Mouse (Mus musculus): ENCODE data around the gene Rabgap1l. TPM values are rescaled to one million over a fixed set of nuclear protein-coding genes. Genes with fewer than 3 reads are reported as not detected.

Rabgap1l gene
- polyA plus RNA-seq, 1 experiment from 2014 or later: 23.2 TPM

- Histone ChIP-seq H3K27ac (ENCODE audit: low read depth, low read length) (no peak overlapping the region), H3K27me3 (replicated peaks; ENCODE audit: control insufficient read depth, insufficient read depth, low read length) (no peaks in the 10 kb centered on the region), H3K36me3 (ENCODE audit: control insufficient read depth, insufficient read depth) (no peaks in the 10 kb centered on the region), H3K4me3 (ENCODE audit: low read depth, low read length) (no peak overlapping the region), H3K9ac (ENCODE audit: low read depth, low read length) (no peak overlapping the region), H3K4me1 (replicated peaks; ENCODE audit: control insufficient read depth, insufficient read depth, low read length) (no peaks in the 10 kb centered on the region), H3K4me2 (replicated peaks; ENCODE audit: low read depth) (no peak overlapping the region), H3K9me3 (ENCODE audit: control insufficient read depth) (no peaks in the 10 kb centered on the region)
- no peak for ATAC-seq
- WGBS: 87% methylated on average over 8 of the region's 8 CpGs
- no peak for TF ChIP-seq CTCF (IDR thresholded peaks at IDR 0.05; ENCODE audit: low read depth)
These were observed 37.8 kb upstream of the Rabgap1l start for GRCm38 (mm10) chr1:160830608-160831498.

- ATAC-seq: no peak
- no peaks in the 10 kb centered on the region for H3K9me3 ChIP-seq (ENCODE audit: control insufficient read depth)
- no peak overlapping the region for H3K4me2 ChIP-seq (replicated peaks; ENCODE audit: low read depth)
- H3K27me3 ChIP-seq (replicated peaks; ENCODE audit: control insufficient read depth, insufficient read depth, low read length): no peaks in the 10 kb centered on the region
- no peak overlapping the region for H3K27ac ChIP-seq (ENCODE audit: low read depth, low read length)
- no peak overlapping the region for H3K4me3 ChIP-seq (ENCODE audit: low read depth, low read length)
- no peaks in the 10 kb centered on the region for H3K4me1 ChIP-seq (replicated peaks; ENCODE audit: control insufficient read depth, insufficient read depth, low read length)
- no peak overlapping the region for H3K9ac ChIP-seq (ENCODE audit: low read depth, low read length)
- TF ChIP-seq CTCF (IDR thresholded peaks at IDR 0.05; ENCODE audit: low read depth): no peak
- H3K36me3 ChIP-seq (ENCODE audit: control insufficient read depth, insufficient read depth): no peaks in the 10 kb centered on the region
- WGBS: 79% methylated on average over 3 of the region's 3 CpGs
These were observed 32.4 kb upstream of the Rabgap1l start for GRCm38 (mm10) chr1:160825441-160825856.

GRCm38 (mm10) chr1:160823638-160824037 lies 30.6 kb upstream of the Rabgap1l start:
- Histone ChIP-seq H3K4me1 (replicated peaks; ENCODE audit: control insufficient read depth, insufficient read depth, low read length) (no peaks in the 10 kb centered on the region), H3K27me3 (replicated peaks; ENCODE audit: control insufficient read depth, insufficient read depth, low read length) (no peaks in the 10 kb centered on the region), H3K36me3 (ENCODE audit: control insufficient read depth, insufficient read depth) (no peaks in the 10 kb centered on the region), H3K4me3 (ENCODE audit: low read depth, low read length) (no peak overlapping the region), H3K4me2 (replicated peaks; ENCODE audit: low read depth) (no peak overlapping the region), H3K9me3 (ENCODE audit: control insufficient read depth) (no peaks in the 10 kb centered on the region), H3K27ac (ENCODE audit: low read depth, low read length) (no peak overlapping the region), H3K9ac (ENCODE audit: low read depth, low read length) (no peak overlapping the region)
- 93% methylated on average over 3 of the region's 3 CpGs for WGBS
- TF ChIP-seq CTCF (IDR thresholded peaks at IDR 0.05; ENCODE audit: low read depth): no peak
- no peak for ATAC-seq

GRCm38 (mm10) chr1:160814198-160814597 lies 21.2 kb upstream of the Rabgap1l start:
- ATAC-seq: no peak
- no peak for TF ChIP-seq CTCF (IDR thresholded peaks at IDR 0.05; ENCODE audit: low read depth)
- Histone ChIP-seq H3K27ac (ENCODE audit: low read depth, low read length) (no peak overlapping the region), H3K9me3 (ENCODE audit: control insufficient read depth) (no peaks in the 10 kb centered on the region), H3K4me2 (replicated peaks; ENCODE audit: low read depth) (no peak overlapping the region), H3K4me3 (ENCODE audit: low read depth, low read length) (no peak overlapping the region), H3K9ac (ENCODE audit: low read depth, low read length) (no peak overlapping the region), H3K36me3 (ENCODE audit: control insufficient read depth, insufficient read depth) (no peaks in the 10 kb centered on the region), H3K4me1 (replicated peaks; ENCODE audit: control insufficient read depth, insufficient read depth, low read length) (no peaks in the 10 kb centered on the region), H3K27me3 (replicated peaks; ENCODE audit: control insufficient read depth, insufficient read depth, low read length) (no peaks in the 10 kb centered on the region)
- WGBS: 86% methylated on average over 5 of the region's 5 CpGs

GRCm38 (mm10) chr1:160812428-160812827 lies 19.4 kb upstream of the Rabgap1l start:
- no peak overlapping the region for H3K9ac ChIP-seq (ENCODE audit: low read depth, low read length)
- H3K27me3 ChIP-seq (replicated peaks; ENCODE audit: control insufficient read depth, insufficient read depth, low read length): no peaks in the 10 kb centered on the region
- H3K27ac ChIP-seq (ENCODE audit: low read depth, low read length): no peak overlapping the region
- H3K4me1 ChIP-seq (replicated peaks; ENCODE audit: control insufficient read depth, insufficient read depth, low read length): no peaks in the 10 kb centered on the region
- no peak overlapping the region for H3K4me2 ChIP-seq (replicated peaks; ENCODE audit: low read depth)
- no peak overlapping the region for H3K4me3 ChIP-seq (ENCODE audit: low read depth, low read length)
- ATAC-seq: no peak
- H3K9me3 ChIP-seq (ENCODE audit: control insufficient read depth): no peaks in the 10 kb centered on the region
- no peaks in the 10 kb centered on the region for H3K36me3 ChIP-seq (ENCODE audit: control insufficient read depth, insufficient read depth)
- TF ChIP-seq CTCF (IDR thresholded peaks at IDR 0.05; ENCODE audit: low read depth): no peak

- WGBS: 71% methylated on average over 1 of the region's 1 CpGs
- H3K4me1 ChIP-seq (replicated peaks; ENCODE audit: control insufficient read depth, insufficient read depth, low read length): no peaks in the 10 kb centered on the region
- H3K4me3 ChIP-seq (ENCODE audit: low read depth, low read length): no peak overlapping the region
- no peaks in the 10 kb centered on the region for H3K9me3 ChIP-seq (ENCODE audit: control insufficient read depth)
- H3K36me3 ChIP-seq (ENCODE audit: control insufficient read depth, insufficient read depth): no peaks in the 10 kb centered on the region
- no peak overlapping the region for H3K9ac ChIP-seq (ENCODE audit: low read depth, low read length)
- TF ChIP-seq CTCF (IDR thresholded peaks at IDR 0.05; ENCODE audit: low read depth): no peak
- no peaks in the 10 kb centered on the region for H3K27me3 ChIP-seq (replicated peaks; ENCODE audit: control insufficient read depth, insufficient read depth, low read length)
- no peak overlapping the region for H3K27ac ChIP-seq (ENCODE audit: low read depth, low read length)
- no peak overlapping the region for H3K4me2 ChIP-seq (replicated peaks; ENCODE audit: low read depth)
- ATAC-seq: no peak
These were observed 18.9 kb upstream of the Rabgap1l start for GRCm38 (mm10) chr1:160811930-160812329.
